Mouse (Mus musculus): ENCODE data around the gene Shisal1.

DNA sequence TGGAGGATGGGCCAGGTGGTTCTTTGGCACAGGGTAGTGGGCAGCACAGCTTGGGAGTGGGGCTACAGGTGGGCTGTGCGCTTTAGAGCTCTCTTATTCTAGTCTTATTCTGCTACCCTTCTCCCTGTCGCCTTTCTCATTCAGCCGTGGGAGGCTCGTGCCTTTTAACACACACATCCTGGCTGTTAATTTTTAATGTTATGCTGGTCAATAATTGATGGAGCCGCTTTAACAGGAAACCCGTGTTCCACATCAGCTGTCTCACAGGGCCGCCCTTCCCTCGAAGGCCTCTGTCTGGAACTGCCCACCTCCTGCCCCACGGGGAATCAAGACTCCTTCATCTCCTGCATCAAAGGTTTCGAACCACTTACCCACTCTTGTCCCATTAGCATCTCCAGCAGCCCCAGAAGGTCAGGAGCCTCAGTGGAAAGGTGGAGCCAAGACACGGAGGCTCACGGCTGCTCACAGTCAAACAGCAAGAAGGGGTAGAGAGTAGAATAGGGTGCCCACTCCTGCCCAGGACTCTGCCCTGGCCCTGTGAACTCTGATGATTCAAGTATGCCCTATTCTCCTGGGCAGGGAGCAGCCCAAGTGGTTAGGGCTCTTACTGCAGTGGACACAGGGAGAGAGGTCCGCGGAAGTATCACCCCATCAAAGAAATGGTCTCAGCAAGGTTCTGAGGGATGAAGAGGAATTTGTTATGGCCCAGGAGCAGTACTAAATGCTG lies 51.4 kb downstream of the Shisal1 start:
- no peak for TF ChIP-seq POLR2A (IDR thresholded peaks at IDR 0.05; ENCODE audit: control insufficient read depth in 1 of 2, insufficient read depth in 1 of 2, low read depth in 1 of 2, low read length in 2 of 2, poor library complexity in 1 of 2)
- TF ChIP-seq BHLHE40 (IDR thresholded peaks at IDR 0.05; ENCODE audit: borderline replicate concordance, low read depth, low read length): no peak
